Mouse (Mus musculus) brain, adult 2 months (tissue): ENCODE results near the gene Limk1.
A peak's percentile ranks its signal among the peaks of the same experiment; 100 is the strongest.

Experiments
- DNase-seq: peaks from one replicate; pipeline ENCODE4 v3.0.0; 2011; ENCODE audit warnings: low read depth, low spot score

Gene Limk1

GRCm38 (mm10) chr5:134630835-134631234, 57.6 kb downstream of the Limk1 start:
- DNase-seq = no peak

- peak; percentile 57 for DNase-seq
Measured at GRCm38 (mm10) chr5:134629508-134629907, 58.9 kb downstream of the Limk1 start.

- peak; percentile 88 for DNase-seq
Measured at GRCm38 (mm10) chr5:134622069-134622468, 66.3 kb downstream of the Limk1 start.

- no peak for DNase-seq
Measured at GRCm38 (mm10) chr5:134621099-134621640, 67.2 kb downstream of the Limk1 start.

GRCm38 (mm10) chr5:134620457-134620856, 67.9 kb downstream of the Limk1 start:
- peak; percentile 76 for DNase-seq

- peak; percentile 61 for DNase-seq
Measured at GRCm38 (mm10) chr5:134617071-134617470, 71.3 kb downstream of the Limk1 start.

- DNase-seq = peak; percentile 66
Measured at GRCm38 (mm10) chr5:134615780-134616179, 72.6 kb downstream of the Limk1 start.

GRCm38 (mm10) chr5:134615380-134615779, 73.0 kb downstream of the Limk1 start:
- DNase-seq = no peak

GRCm38 (mm10) chr5:134614802-134615201, 73.6 kb downstream of the Limk1 start, which contains the start of gene Lat2:
Gene Lat2 (minus strand): TSS chr5:134615025.
- DNase-seq = peak; percentile 74

GRCm38 (mm10) chr5:134614296-134614695, 74.1 kb downstream of the Limk1 start:
- no peak for DNase-seq

- no peak for DNase-seq
Measured at GRCm38 (mm10) chr5:134613727-134614126, 74.7 kb downstream of the Limk1 start.

GRCm38 (mm10) chr5:134611810-134612521, 76.4 kb downstream of the Limk1 start:
- peak; percentile 48 for DNase-seq

GRCm38 (mm10) chr5:134609916-134610643, 78.3 kb downstream of the Limk1 start:
- DNase-seq = no peak

GRCm38 (mm10) chr5:134607121-134607520, 81.3 kb downstream of the Limk1 start:
- no peak for DNase-seq

GRCm38 (mm10) chr5:134606314-134606713, 82.1 kb downstream of the Limk1 start:
- DNase-seq = no peak
